Comparison of ENCODE assay signal across 12 mouse cellular contexts in the genomic region with DNA sequence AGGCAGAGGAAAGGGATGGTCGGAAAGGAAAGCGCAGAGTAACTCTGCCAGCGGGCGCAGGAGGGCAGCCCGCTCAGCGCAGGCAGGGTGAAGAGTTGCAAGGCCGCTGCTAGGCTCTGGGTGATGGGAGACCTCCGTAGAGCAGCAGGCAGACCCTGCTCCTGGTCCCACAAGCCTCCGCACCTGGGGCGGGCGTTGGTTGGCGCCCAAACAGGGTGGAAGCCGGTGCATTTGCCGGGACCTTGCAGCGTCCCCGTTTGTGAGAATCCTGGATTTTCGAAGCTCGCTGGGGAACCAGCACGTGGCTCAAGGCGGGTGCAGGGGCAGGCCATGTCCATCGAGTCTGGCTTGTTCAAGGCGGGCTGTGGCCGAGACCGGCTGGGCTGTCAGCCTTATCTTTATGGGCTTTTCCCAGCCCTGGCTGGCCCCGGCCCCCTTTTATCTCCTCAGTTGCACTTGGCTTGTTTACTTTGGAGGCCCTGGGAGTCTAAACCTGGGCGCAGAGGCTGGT. TPM values are rescaled to one million over a fixed set of nuclear protein-coding genes. Genes with fewer than 3 reads are reported as not detected.
DNase-seq lines count a peak whose midpoint lies in the region; ATAC-seq lines count a peak whose summit lies in the region.
"Had no signal": no experiment of that assay in that cellular context is flagged by ENCODE, and none has a peak within 500 bp of the region (broad histone marks: within the 10 kb centered on the region; RNA-seq: fewer than 3 reads in every experiment).

No protein-coding gene starts in this region.

- H3K9ac ChIP-seq in hindbrain, embryonic 12.5 days, result no peak overlapping the region
- H3K9ac ChIP-seq in hindbrain, embryonic 13.5 days, result no peak overlapping the region
- peak overlapping the region; percentile 97 for H3K9ac ChIP-seq in limb, embryonic 11.5 days (ENCODE audit: low read length)
- H3K9ac ChIP-seq: hindbrain, embryonic 15.5 days; liver, embryonic 13.5 days had no signal

- H3K4me1 ChIP-seq in hindbrain, embryonic 12.5 days, result peaks cover 15% of the 10 kb centered on the region
- H3K4me1 ChIP-seq in hindbrain, embryonic 13.5 days (replicated peaks), result peaks cover 20% of the 10 kb centered on the region
- H3K4me1 ChIP-seq in limb, embryonic 11.5 days (ENCODE audit: control insufficient read depth, insufficient read depth, low read length), result peaks cover 22% of the 10 kb centered on the region

- no peaks in the 10 kb centered on the region for H3K36me3 ChIP-seq in hindbrain, embryonic 12.5 days
- no peaks in the 10 kb centered on the region for H3K36me3 ChIP-seq in hindbrain, embryonic 13.5 days
- H3K36me3 ChIP-seq in limb, embryonic 11.5 days (ENCODE audit: control insufficient read depth, insufficient read depth, low read length), result 0 out of 2 replicates have a peak, but pooled peaks cover 2% of the 10 kb centered on the region
- H3K36me3 ChIP-seq: hindbrain, embryonic 15.5 days; liver, embryonic 13.5 days had no signal

- ATAC-seq in hindbrain, embryonic 12.5 days (ENCODE audit: low FRiP score), result no peak
- ATAC-seq in hindbrain, embryonic 13.5 days (ENCODE audit: low FRiP score), result no peak
- no peak for ATAC-seq in limb, embryonic 11.5 days (ENCODE audit: insufficient number of reproducible peaks, low FRiP score, low TSS enrichment, low read depth)

- H3K27me3 ChIP-seq in hindbrain, embryonic 12.5 days, result peaks cover 85% of the 10 kb centered on the region
- H3K27me3 ChIP-seq in hindbrain, embryonic 13.5 days, result peaks cover 91% of the 10 kb centered on the region
- H3K27me3 ChIP-seq in limb, embryonic 11.5 days (ENCODE audit: control insufficient read depth, insufficient read depth, low read length), result peaks cover 37% of the 10 kb centered on the region

- H3K4me2 ChIP-seq in hindbrain, embryonic 12.5 days (replicated peaks), result peak overlapping the region; percentile 8; the same call in 1 of the 2 replicates
- H3K4me2 ChIP-seq in hindbrain, embryonic 13.5 days, result no peak overlapping the region
- peak overlapping the region; percentile 53 for H3K4me2 ChIP-seq in limb, embryonic 11.5 days (ENCODE audit: low read depth, severe bottlenecking)
- H3K4me2 ChIP-seq: hindbrain, embryonic 15.5 days; liver, embryonic 13.5 days had no signal

- peak; percentile 16 for DNase-seq in urinary bladder, postnatal 14 days (ENCODE audit: low spot score)
- DNase-seq in urinary bladder, postnatal 25 days (ENCODE audit: low spot score), result no peak
- DNase-seq in limb, embryonic 11.5 days (ENCODE audit: low spot score), result peak; percentile 71
- peak; percentile 68 for DNase-seq in yolk sac, embryonic 10.5 days (ENCODE audit: low spot score)
- no peak for DNase-seq in adrenal gland, postnatal 25 days
- DNase-seq in c-Kit-positive CD71-positive TER-119-positive erythroid progenitor cells, embryonic 14.5 days (ENCODE audit: low spot score), result no peak
- DNase-seq: liver, embryonic 13.5 days; thymus, adult 2 months had no signal

- WGBS in hindbrain, embryonic 12.5 days, result under 1% methylated on average over 26 of the region's 26 CpGs
- WGBS in hindbrain, embryonic 13.5 days, result under 1% methylated on average over 26 of the region's 26 CpGs
- 3% methylated on average over 26 of the region's 26 CpGs for WGBS in limb, embryonic 11.5 days

- no peak overlapping the region for H3K27ac ChIP-seq in hindbrain, embryonic 12.5 days
- no peak overlapping the region for H3K27ac ChIP-seq in hindbrain, embryonic 13.5 days
- peak overlapping the region; percentile 94 for H3K27ac ChIP-seq in limb, embryonic 11.5 days (replicated peaks; ENCODE audit: low read depth, low read length)
- H3K27ac ChIP-seq: hindbrain, embryonic 15.5 days; liver, embryonic 13.5 days had no signal

- H3K9me3 ChIP-seq in hindbrain, embryonic 12.5 days (replicated peaks), result no peaks in the 10 kb centered on the region
- H3K9me3 ChIP-seq in hindbrain, embryonic 13.5 days, result no peaks in the 10 kb centered on the region
- no peaks in the 10 kb centered on the region for H3K9me3 ChIP-seq in limb, embryonic 11.5 days (ENCODE audit: control insufficient read depth, low read length)
- H3K9me3 ChIP-seq: hindbrain, embryonic 15.5 days; liver, embryonic 13.5 days had no signal

- H3K4me3 ChIP-seq in hindbrain, embryonic 12.5 days, result no peak overlapping the region
- no peak overlapping the region for H3K4me3 ChIP-seq in hindbrain, embryonic 13.5 days
- peak overlapping the region; percentile 61 for H3K4me3 ChIP-seq in limb, embryonic 11.5 days (ENCODE audit: low read depth, low read length)
- H3K4me3 ChIP-seq: hindbrain, embryonic 15.5 days; liver, embryonic 13.5 days had no signal

RNA-seq across cellular contexts. Expression of gene Tbx4, which starts 2.3 kb away (rescaled TPM):
- polyA plus RNA-seq in hindbrain, embryonic 12.5 days (2016; fragmentation: Nextera tagmentation; extraction: Ambion mirVana), result 0.57 and 0.94 TPM in 2 replicates
- polyA plus RNA-seq in hindbrain, embryonic 13.5 days (2015; fragmentation: Nextera tagmentation; extraction: Ambion mirVana), result 0.34 TPM in 2 replicates
- 36.3 and 36.7 TPM in 2 replicates for polyA plus RNA-seq in limb, embryonic 11.5 days (2014; fragmentation: Nextera tagmentation; extraction: Ambion mirVana)
- not detected in 2 replicates for total RNA-seq in adrenal gland, postnatal 25 days (2021)

RNA-seq across cellular contexts. Expression of gene Gm11444, which starts 38.4 kb away (rescaled TPM):
- not detected in 2 replicates for polyA plus RNA-seq in hindbrain, embryonic 12.5 days (2016; fragmentation: Nextera tagmentation; extraction: Ambion mirVana)
- not detected in 2 replicates for polyA plus RNA-seq in hindbrain, embryonic 13.5 days (2015; fragmentation: Nextera tagmentation; extraction: Ambion mirVana)
- polyA plus RNA-seq in limb, embryonic 11.5 days (2014; fragmentation: Nextera tagmentation; extraction: Ambion mirVana), result not detected in 2 replicates
- total RNA-seq in adrenal gland, postnatal 25 days (2021), result not detected in 2 replicates
- total RNA-seq: MEL had no signal
- polyA plus RNA-seq: hindbrain, embryonic 15.5 days; liver, embryonic 13.5 days; thymus, adult 2 months had no signal

RNA-seq across cellular contexts. Expression of gene Tbx2, which starts 56.2 kb away (rescaled TPM):
- polyA plus RNA-seq in hindbrain, embryonic 12.5 days (2016; fragmentation: Nextera tagmentation; extraction: Ambion mirVana), result 3.8 and 4.9 TPM in 2 replicates
- polyA plus RNA-seq in hindbrain, embryonic 13.5 days (2015; fragmentation: Nextera tagmentation; extraction: Ambion mirVana), result 1.6 and 1.7 TPM in 2 replicates
- 11.3 and 14.9 TPM in 2 replicates for polyA plus RNA-seq in limb, embryonic 11.5 days (2014; fragmentation: Nextera tagmentation; extraction: Ambion mirVana)
- total RNA-seq in adrenal gland, postnatal 25 days (2021), result 25.6 and 27.5 TPM in 2 replicates
- total RNA-seq: MEL had no signal

Comparison
In these comparisons a context has a peak if more than half of its experiments do, and no peak if none do; other contexts are left out.
1. DNase-seq: peak in urinary bladder, postnatal 14 days (single experiment), limb, embryonic 11.5 days (single experiment) and yolk sac, embryonic 10.5 days (single experiment); none in urinary bladder, postnatal 25 days (single experiment), adrenal gland, postnatal 25 days (single experiment) and c-Kit-positive CD71-positive TER-119-positive erythroid progenitor cells, embryonic 14.5 days (single experiment).
2. RNA of gene Tbx4, which starts 2.3 kb away (polyA plus RNA-seq): 36.3 to 36.7 TPM in limb, embryonic 11.5 days; 0.57 to 0.94 TPM in hindbrain, embryonic 12.5 days and 0.34 TPM in hindbrain, embryonic 13.5 days; every median in the first group is over 10 times any median in the second.